Mouse (Mus musculus) limb, embryonic 14.5 days (tissue): ENCODE results near the gene Gfer. TPM values are rescaled to one million over a fixed set of nuclear protein-coding genes. Genes with fewer than 3 reads are reported as not detected.

ENCODE experiments used
- ATAC-seq: fragments of 200-750 bp; cut with Nextera tagmentation; 2 replicates; pipeline ENCODE4 v1.8.0; 2017; ENCODE audit warnings: low read depth, moderate number of reproducible peaks, moderate TSS enrichment; ENCODE audit not compliant: low FRiP score
- DNase-seq: peaks from one replicate; pipeline ENCODE4 v3.0.0-alpha.2; 2015; ENCODE audit warnings: low spot score
- H3K27ac ChIP-seq: fragments of 300-500 bp; sonication (generic); replicated peaks from 2 replicates; pipeline ENCODE4 v1.5.1; 2014; ENCODE audit warnings: low read depth, mild to moderate bottlenecking, low read length, moderate library complexity, mixed read lengths
- H3K27me3 ChIP-seq: fragments of 300-500 bp; sonication (generic); 2 replicates; pipeline ENCODE4 v1.6.1; 2014; ENCODE audit warnings: low read length, mixed read lengths; ENCODE audit not compliant: control insufficient read depth, insufficient read depth
- H3K36me3 ChIP-seq: fragments of 300-500 bp; sonication (generic); 2 replicates; pipeline ENCODE4 v1.6.1; 2014; ENCODE audit warnings: mild to moderate bottlenecking, low read length, moderate library complexity, mixed read lengths; ENCODE audit not compliant: control insufficient read depth, insufficient read depth
- H3K4me1 ChIP-seq: fragments of 300-500 bp; sonication (generic); 2 replicates; pipeline ENCODE4 v1.6.1; 2014; ENCODE audit warnings: antibody characterized with exemption, low read length, mixed read lengths; ENCODE audit not compliant: control insufficient read depth, insufficient read depth
- H3K4me2 ChIP-seq: fragments of 300-500 bp; sonication (generic); replicated peaks from 2 replicates; pipeline ENCODE4 v1.6.1; 2014; ENCODE audit warnings: low read depth, mild to moderate bottlenecking, low read length, moderate library complexity; ENCODE audit not compliant: severe bottlenecking
- H3K4me3 ChIP-seq: fragments of 300-500 bp; sonication (generic); replicated peaks from 2 replicates; pipeline ENCODE4 v1.5.1; 2014; ENCODE audit warnings: low read length
- H3K9ac ChIP-seq: fragments of 300-500 bp; sonication (generic); 2 replicates; pipeline ENCODE4 v1.6.1; 2014; ENCODE audit warnings: mild to moderate bottlenecking, low read depth, low read length, moderate library complexity; ENCODE audit not compliant: severe bottlenecking
- H3K9me3 ChIP-seq: fragments of 300-500 bp; sonication (generic); 2 replicates; pipeline ENCODE4 v1.6.1; 2016; ENCODE audit warnings: low read length; ENCODE audit not compliant: control insufficient read depth
- POLR2A ChIP-seq: fragments of 200-500 bp; IDR thresholded peaks from 2 replicates; pipeline ENCODE4 v1.8.0; 2012; ENCODE audit warnings: inconsistent platforms, mild to moderate bottlenecking, moderate library complexity, borderline replicate concordance; ENCODE audit not compliant: insufficient read depth, insufficient read length; ENCODE audit errors: extremely low read depth
- WGBS: fragments of 180-500 bp; shearing (Covaris S2); extraction: QIAGEN DNeasy Blood & Tissue Kit; methylation state at CpG from one replicate; pipeline ENCODE4 v1.1.7; 2014; 5-methylcytosine and 5-hydroxymethylcytosine counted together
- polyA plus RNA-seq, 2 experiments: library from polyadenylated mRNA; depleted of rRNA in 1 of 2; stranded (reverse) in 1 of 2; unstranded in 1 of 2; fragments of >200 nt; fragmentation: Nextera tagmentation in 1 of 2; extraction: Ambion mirVana in 1 of 2; gene quantifications; 2 replicates each; pipeline versions ENCODE4 v1.2.1 to v1.2.3; 2012 to 2014

Gfer gene
- polyA plus RNA-seq, 2 experiments = 34.2 to 38.6 TPM

GRCm38 (mm10) chr17:24727618-24728017, 31.7 kb upstream of the Gfer start, which contains the start of gene Rpl3l:
Gene Rpl3l (plus strand): TSS chr17:24727820.
- peaks cover 6% of the 10 kb centered on the region for H3K4me1 ChIP-seq
- ATAC-seq (no peak), DNase-seq (no peak)
- H3K27ac ChIP-seq = no peak within 1 kb of the TSS
- 61% methylated on average over 2 of the region's 2 CpGs for WGBS
- TF ChIP-seq POLR2A = no peak
- H3K9ac ChIP-seq = no peak within 1 kb of the TSS
- H3K4me2 ChIP-seq = no peak within 1 kb of the TSS
- H3K27me3 ChIP-seq = no peaks in the 10 kb centered on the region
- H3K4me3 ChIP-seq = no peak within 1 kb of the TSS
- H3K9me3 ChIP-seq = no peaks in the 10 kb centered on the region
- peaks cover under 1% of the 10 kb centered on the region; the same call in 1 of the 2 replicates for H3K36me3 ChIP-seq

GRCm38 (mm10) chr17:24725637-24726390, 29.9 kb upstream of the Gfer start:
- H3K4me1 ChIP-seq = peaks cover 17% of the 10 kb centered on the region
- no peak overlapping the region for H3K4me2 ChIP-seq
- no peak overlapping the region for H3K9ac ChIP-seq
- H3K4me3 ChIP-seq = no peak overlapping the region
- peaks cover 17% of the 10 kb centered on the region for H3K36me3 ChIP-seq
- 75% methylated on average over 3 of the region's 3 CpGs for WGBS
- TF ChIP-seq POLR2A = no peak
- no peaks in the 10 kb centered on the region for H3K27me3 ChIP-seq
- ATAC-seq (no peak), DNase-seq (no peak)
- H3K9me3 ChIP-seq = no peaks in the 10 kb centered on the region
- no peak overlapping the region for H3K27ac ChIP-seq

- peak; percentile 56 for ATAC-seq
- peaks cover 17% of the 10 kb centered on the region for H3K36me3 ChIP-seq
- DNase-seq = peak; percentile 97
- peak within 1 kb of the TSS; percentile 85 for H3K9ac ChIP-seq
- peak within 1 kb of the TSS; percentile 81 for H3K4me3 ChIP-seq
- H3K9me3 ChIP-seq = no peaks in the 10 kb centered on the region
- 0% methylated on average over 28 of the region's 30 CpGs for WGBS
- peak within 1 kb of the TSS; percentile 61 for H3K27ac ChIP-seq
- peaks cover 17% of the 10 kb centered on the region for H3K4me1 ChIP-seq
- TF ChIP-seq POLR2A = peak; percentile 62; the same call in 1 of the 2 replicates
- peak within 1 kb of the TSS; percentile 79 for H3K4me2 ChIP-seq
- H3K27me3 ChIP-seq = no peaks in the 10 kb centered on the region
Measured at GRCm38 (mm10) chr17:24724184-24724583, 28.2 kb upstream of the Gfer start, which contains the start of gene Ndufb10. Gene Ndufb10 (minus strand): TSS chr17:24724478.

- Histone ChIP-seq H3K36me3 (peaks cover 17% of the 10 kb centered on the region), H3K4me1 (peaks cover 19% of the 10 kb centered on the region), H3K9ac (peak overlapping the region; percentile 85), H3K9me3 (no peaks in the 10 kb centered on the region), H3K27ac (peak overlapping the region; percentile 61; the same call in 1 of the 2 replicates), H3K27me3 (no peaks in the 10 kb centered on the region), H3K4me3 (peak overlapping the region; percentile 81), H3K4me2 (peak overlapping the region; percentile 79)
- WGBS = 1% methylated on average over 15 of the region's 15 CpGs
- ATAC-seq (no peak), DNase-seq (no peak)
- TF ChIP-seq POLR2A = no peak
Measured at GRCm38 (mm10) chr17:24723881-24724180, 27.9 kb upstream of the Gfer start.

GRCm38 (mm10) chr17:24723122-24723880, 27.3 kb upstream of the Gfer start:
- Histone ChIP-seq H3K27ac (0 out of 2 replicates have a peak overlapping the region, but pooled peaks have one; percentile 61), H3K9me3 (no peaks in the 10 kb centered on the region), H3K4me1 (peaks cover 21% of the 10 kb centered on the region), H3K4me2 (peak overlapping the region; percentile 79), H3K27me3 (no peaks in the 10 kb centered on the region), H3K4me3 (peak overlapping the region; percentile 81), H3K9ac (peak overlapping the region; percentile 85), H3K36me3 (peaks cover 22% of the 10 kb centered on the region)
- ATAC-seq (no peak), DNase-seq (no peak)
- TF ChIP-seq POLR2A = no peak
- WGBS = 2% methylated on average over 12 of the region's 12 CpGs
